Mouse (Mus musculus): Measurements from ENCODE around the gene Nudt15. TPM values are rescaled to one million over a fixed set of nuclear protein-coding genes. Genes with fewer than 3 reads are reported as not detected.

Nudt15 gene
- polyA plus RNA-seq, 1 experiment from 2014 or later, result 1.8 TPM

- CTCF ChIA-PET, result interaction anchor here (3.1 kb wide), 1 partner anchor 89 kb away, joined by 11 read pairs; no protein-coding TSS in a partner anchor
- no peak for DNase-seq (ENCODE audit: low read depth, low spot score)
- no peak for TF ChIP-seq CTCF (IDR thresholded peaks at IDR 0.05)
- POLR2A ChIA-PET, result no interaction called here
- no peak for ATAC-seq
- H3K27me3 ChIP-seq, result no peaks in the 10 kb centered on the region
- in situ Hi-C loops (cut with MboI; ENCODE audit: low pct_unique_long_range_greater_than_20kb), result loop anchor here (5.0 to 10.0 kb wide), 3 partner anchors 85 to 367 kb away; partner anchors contain the start of genes Itm2b and Rb1
Measured at GRCm38 (mm10) chr14:73472205-73472604, 75.8 kb downstream of the Nudt15 start.

GRCm38 (mm10) chr14:73470593-73470992 is 77.4 kb downstream of the Nudt15 start:
- in situ Hi-C loops (cut with MboI; ENCODE audit: low pct_unique_long_range_greater_than_20kb), result loop anchor here (5.0 to 10.0 kb wide), 3 partner anchors 83 to 366 kb away; partner anchors contain the start of genes Itm2b and Rb1
- CTCF ChIA-PET, result interaction anchor here (1.0 kb wide), 1 partner anchor 14 kb away, joined by 4 read pairs; no protein-coding TSS in a partner anchor
- no peak for TF ChIP-seq CTCF (IDR thresholded peaks at IDR 0.05)
- ATAC-seq (no peak), DNase-seq (ENCODE audit: low read depth, low spot score) (no peak)
- H3K27me3 ChIP-seq, result no peaks in the 10 kb centered on the region
- POLR2A ChIA-PET, result interaction anchor here (0.6 kb wide), 2 partner anchors 10 to 153 kb away, joined by 3 read pairs; no protein-coding TSS in a partner anchor

GRCm38 (mm10) chr14:73469506-73469905 is 78.5 kb downstream of the Nudt15 start:
- in situ Hi-C loops (cut with MboI; ENCODE audit: low pct_unique_long_range_greater_than_20kb), result no loop called here
- H3K27me3 ChIP-seq, result no peaks in the 10 kb centered on the region
- no peak for TF ChIP-seq CTCF (IDR thresholded peaks at IDR 0.05)
- ATAC-seq (no peak), DNase-seq (ENCODE audit: low read depth, low spot score) (no peak)
- ChIA-PET CTCF (no interaction called here), POLR2A (interaction anchor here (0.6 kb wide), 1 partner anchor 140 kb away, joined by 3 read pairs; no protein-coding TSS in a partner anchor)

Other genes with a start within 250 kb of the Nudt15 start
- gene Rb1, start 222.4 kb downstream of the Nudt15 start, polyA plus RNA-seq (2021), result 30.0 TPM
- 1,100 TPM for gene Itm2b, start 163.0 kb downstream of the Nudt15 start, polyA plus RNA-seq (2021)
- gene Med4, start 38.2 kb downstream of the Nudt15 start, polyA plus RNA-seq (2021), result 35.0 TPM
- gene Sucla2, start 22.9 kb downstream of the Nudt15 start, polyA plus RNA-seq (2021), result 181 TPM
- not detected for gene Gm21750, start 113.0 kb upstream of the Nudt15 start, polyA plus RNA-seq (2021)

All from Patski (cell line).